ENCODE assay signal across 8 mouse cellular contexts in the genomic region with DNA sequence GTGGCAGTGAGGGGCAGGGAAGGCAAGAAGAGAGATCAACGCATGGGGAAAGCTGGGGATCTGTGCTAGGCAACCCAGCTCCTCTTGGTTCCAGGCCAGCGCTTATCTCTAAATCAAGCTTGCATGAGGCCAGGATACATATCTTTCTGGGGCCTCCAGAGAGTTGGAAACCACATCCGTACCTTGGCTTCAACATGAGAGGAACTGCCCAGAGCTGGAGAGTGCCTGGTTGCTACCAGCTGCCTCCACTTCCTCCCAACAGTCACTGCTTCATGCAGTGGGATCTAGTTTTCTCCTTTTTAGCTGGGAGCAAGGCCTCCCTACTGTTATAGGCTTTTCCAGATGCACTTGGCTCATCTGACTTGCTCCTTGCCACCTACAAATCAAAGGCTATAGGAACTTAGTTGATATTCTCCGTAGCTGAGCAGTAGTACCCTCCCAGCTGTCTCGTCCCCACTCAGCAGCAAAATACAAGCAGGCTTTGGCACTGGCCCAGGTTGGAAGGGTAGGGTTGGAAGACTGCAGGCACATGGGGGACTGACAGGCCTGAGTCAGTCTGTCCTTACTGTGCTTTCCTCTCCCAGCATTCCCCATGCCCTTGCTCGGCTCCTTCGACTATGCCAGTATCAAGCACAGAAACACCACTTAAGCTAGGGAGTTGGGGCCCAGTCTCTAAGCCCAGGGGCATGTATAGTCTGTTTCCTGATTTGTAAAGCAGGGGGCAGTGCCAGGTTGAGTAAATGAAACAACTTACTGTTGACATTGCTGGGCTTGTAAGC.
DNase-seq lines count a peak whose midpoint lies in the region; ATAC-seq and TF ChIP-seq lines count a peak whose summit lies in the region.
"Had no signal": no experiment of that assay in that cellular context is flagged by ENCODE, and none has a peak within 500 bp of the region (broad histone marks: within the 10 kb centered on the region; RNA-seq: fewer than 3 reads in every experiment).

No protein-coding gene starts in this region.

- 0 out of 2 replicates have a peak, but pooled peaks have one; percentile 3 for TF ChIP-seq CTCF in stomach, postnatal 0 days (IDR thresholded peaks at IDR 0.05; ENCODE audit: low read depth)

- no peaks in the 10 kb centered on the region for H3K9me3 ChIP-seq in liver, embryonic 11.5 days (ENCODE audit: control insufficient read depth, low read length)
- H3K9me3 ChIP-seq in stomach, postnatal 0 days (ENCODE audit: control insufficient read depth, low read length) = no peaks in the 10 kb centered on the region

- peak; percentile 93 for ATAC-seq in activated CD4-positive, CD25-positive, alpha-beta regulatory T cell, adult 4 months
- ATAC-seq in liver, embryonic 11.5 days (replicated peaks; ENCODE audit: low FRiP score) = peak; percentile 27; the same call in 1 of the 2 replicates
- ATAC-seq in stomach, postnatal 0 days (ENCODE audit: low FRiP score, low TSS enrichment) = no peak

- 47% methylated on average over 7 of the region's 7 CpGs for WGBS in liver, embryonic 11.5 days
- WGBS in stomach, postnatal 0 days = 66% methylated on average over 7 of the region's 7 CpGs

- no peak for TF ChIP-seq EP300 in stomach, postnatal 0 days (optimal IDR thresholded peaks at IDR 0.05)

- H3K4me1 ChIP-seq in liver, embryonic 11.5 days (replicated peaks; ENCODE audit: control insufficient read depth, insufficient read depth, low read length) = peaks cover 15% of the 10 kb centered on the region
- no peaks in the 10 kb centered on the region for H3K4me1 ChIP-seq in stomach, postnatal 0 days (replicated peaks; ENCODE audit: control insufficient read depth, insufficient read depth)

- peak; percentile 2 to 32 for DNase-seq in left cerebral cortex, postnatal 10 days (ENCODE audit: extremely low spot score in 1 of 2, low spot score in 2 of 2)
- no peak for DNase-seq in left cerebral cortex, postnatal 25 days (ENCODE audit: low spot score in 2 of 2)
- no peak for DNase-seq in liver, embryonic 11.5 days (ENCODE audit: low spot score)
- no peak for DNase-seq in stomach, postnatal 0 days (ENCODE audit: low spot score)
- no peak for DNase-seq in frontal cortex, postnatal 25 days (ENCODE audit: low spot score in 2 of 2)
- DNase-seq in urinary bladder, adult 2 months (ENCODE audit: low spot score) = no peak
- DNase-seq: cerebellum, adult 9-10 months had no signal

- H3K4me2 ChIP-seq in liver, embryonic 11.5 days = no peak overlapping the region
- no peak overlapping the region for H3K4me2 ChIP-seq in stomach, postnatal 0 days (replicated peaks; ENCODE audit: low read depth)

- H3K27me3 ChIP-seq in liver, embryonic 11.5 days (replicated peaks; ENCODE audit: control insufficient read depth, insufficient read depth, low read length) = no peaks in the 10 kb centered on the region
- H3K27me3 ChIP-seq in stomach, postnatal 0 days (ENCODE audit: control insufficient read depth, insufficient read depth, low read length) = no peaks in the 10 kb centered on the region

- no peak overlapping the region for H3K4me3 ChIP-seq in liver, embryonic 11.5 days (ENCODE audit: low read depth, low read length)
- H3K4me3 ChIP-seq in stomach, postnatal 0 days (ENCODE audit: low read depth, low read length) = no peak overlapping the region

- intact Hi-C loops in left cerebral cortex, postnatal 10 days (cut with DNase I) = no loop called here
- intact Hi-C loops in left cerebral cortex, postnatal 25 days (cut with DNase I) = loop anchor here (5.0 kb wide), 1 partner anchor 123 kb away; a partner anchor contains a TSS

- no peaks in the 10 kb centered on the region for H3K36me3 ChIP-seq in liver, embryonic 11.5 days (ENCODE audit: control insufficient read depth, insufficient read depth, low read length)
- no peaks in the 10 kb centered on the region for H3K36me3 ChIP-seq in stomach, postnatal 0 days (ENCODE audit: control insufficient read depth, insufficient read depth, low read length)

- H3K9ac ChIP-seq in liver, embryonic 11.5 days (ENCODE audit: low read depth, low read length) = no peak overlapping the region
- H3K9ac ChIP-seq in stomach, postnatal 0 days (ENCODE audit: low read length) = no peak overlapping the region

- H3K27ac ChIP-seq in liver, embryonic 11.5 days (ENCODE audit: low read depth, low read length) = 0 out of 2 replicates have a peak overlapping the region, but pooled peaks have one; percentile 32
- no peak overlapping the region for H3K27ac ChIP-seq in stomach, postnatal 0 days (replicated peaks)

Comparison
In these comparisons a context has a peak if more than half of its experiments do, and no peak if none do; other contexts are left out.
1. DNase-seq: peak in left cerebral cortex, postnatal 10 days (2 of 2); none in left cerebral cortex, postnatal 25 days (0 of 2), liver, embryonic 11.5 days (single experiment), stomach, postnatal 0 days (single experiment), frontal cortex, postnatal 25 days (0 of 2) and urinary bladder, adult 2 months (single experiment).